Comparison of ENCODE assay signal across 9 mouse cellular contexts in genomic region chr10:94919552-94919951, GRCm38 (mm10). TPM values are rescaled to one million over a fixed set of nuclear protein-coding genes. Genes with fewer than 3 reads are reported as not detected.
DNase-seq lines count a peak whose midpoint lies in the region; ATAC-seq lines count a peak whose summit lies in the region.
"Had no signal": no experiment of that assay in that cellular context is flagged by ENCODE, and none has a peak within 500 bp of the region (broad histone marks: within the 10 kb centered on the region; RNA-seq: fewer than 3 reads in every experiment).

No protein-coding gene starts in this region.

- no peak for ATAC-seq in limb, embryonic 15.5 days (ENCODE audit: insufficient number of reproducible peaks, low FRiP score, low TSS enrichment, low read depth)
- peak; percentile 78 for ATAC-seq in liver, embryonic 11.5 days (replicated peaks; ENCODE audit: low FRiP score)
- no peak for ATAC-seq in midbrain, embryonic 11.5 days (ENCODE audit: low FRiP score)

- H3K36me3 ChIP-seq in limb, embryonic 15.5 days: no peaks in the 10 kb centered on the region
- no peaks in the 10 kb centered on the region for H3K36me3 ChIP-seq in limb, embryonic 10.5 days
- no peaks in the 10 kb centered on the region for H3K36me3 ChIP-seq in liver, embryonic 11.5 days (ENCODE audit: control insufficient read depth, insufficient read depth, low read length)
- no peaks in the 10 kb centered on the region for H3K36me3 ChIP-seq in midbrain, embryonic 11.5 days (ENCODE audit: control insufficient read depth, insufficient read depth, low read length)
- H3K36me3 ChIP-seq: limb, embryonic 12.5 days had no signal

- H3K27me3 ChIP-seq in limb, embryonic 15.5 days: no peaks in the 10 kb centered on the region
- H3K27me3 ChIP-seq in limb, embryonic 10.5 days (ENCODE audit: low read depth, poor library complexity, severe bottlenecking): no peaks in the 10 kb centered on the region
- no peaks in the 10 kb centered on the region for H3K27me3 ChIP-seq in liver, embryonic 11.5 days (replicated peaks; ENCODE audit: control insufficient read depth, insufficient read depth, low read length)
- H3K27me3 ChIP-seq in midbrain, embryonic 11.5 days (ENCODE audit: control insufficient read depth, insufficient read depth, low read length): no peaks in the 10 kb centered on the region
- H3K27me3 ChIP-seq: limb, embryonic 12.5 days had no signal

- H3K4me2 ChIP-seq in limb, embryonic 15.5 days: peak overlapping the region; percentile 24; the same call in 1 of the 2 replicates
- peak overlapping the region; percentile 61 for H3K4me2 ChIP-seq in liver, embryonic 11.5 days
- no peak overlapping the region for H3K4me2 ChIP-seq in midbrain, embryonic 11.5 days
- H3K4me2 ChIP-seq: limb, embryonic 12.5 days had no signal

- H3K4me3 ChIP-seq in limb, embryonic 15.5 days: no peak overlapping the region
- H3K4me3 ChIP-seq in limb, embryonic 10.5 days: no peak overlapping the region
- H3K4me3 ChIP-seq in brown adipose tissue, adult 24 weeks (ENCODE audit: insufficient read depth, low read depth, low read length): peak overlapping the region; percentile 16; the same call in 1 of the 2 replicates
- peak overlapping the region; percentile 33 for H3K4me3 ChIP-seq in liver, embryonic 11.5 days (ENCODE audit: low read depth, low read length)
- H3K4me3 ChIP-seq in midbrain, embryonic 11.5 days (ENCODE audit: low read depth, low read length): no peak overlapping the region
- H3K4me3 ChIP-seq: limb, embryonic 12.5 days had no signal

- no peak overlapping the region for H3K27ac ChIP-seq in limb, embryonic 15.5 days
- H3K27ac ChIP-seq in limb, embryonic 10.5 days: no peak overlapping the region
- H3K27ac ChIP-seq in brown adipose tissue, adult 24 weeks (replicated peaks; ENCODE audit: low read depth, low read length): peak overlapping the region; percentile 32; the same call in 1 of the 2 replicates
- peak overlapping the region; percentile 70 for H3K27ac ChIP-seq in liver, embryonic 11.5 days (ENCODE audit: low read depth, low read length)
- H3K27ac ChIP-seq in midbrain, embryonic 11.5 days (ENCODE audit: low read depth, low read length): no peak overlapping the region
- H3K27ac ChIP-seq: limb, embryonic 12.5 days had no signal

- H3K4me1 ChIP-seq in limb, embryonic 15.5 days: peaks cover 3% of the 10 kb centered on the region; the same call in 1 of the 2 replicates
- peaks cover 32% of the 10 kb centered on the region for H3K4me1 ChIP-seq in limb, embryonic 10.5 days
- H3K4me1 ChIP-seq in brown adipose tissue, adult 24 weeks (ENCODE audit: control insufficient read depth, insufficient read depth, insufficient read length, low read length): peaks cover 5% of the 10 kb centered on the region
- H3K4me1 ChIP-seq in liver, embryonic 11.5 days (replicated peaks; ENCODE audit: control insufficient read depth, insufficient read depth, low read length): peaks cover 52% of the 10 kb centered on the region
- H3K4me1 ChIP-seq in midbrain, embryonic 11.5 days (ENCODE audit: control insufficient read depth, insufficient read depth, low read length): no peaks in the 10 kb centered on the region; the same call in 1 of the 2 replicates

- H3K9ac ChIP-seq in limb, embryonic 15.5 days: no peak overlapping the region
- peak overlapping the region; percentile 60 for H3K9ac ChIP-seq in liver, embryonic 11.5 days (ENCODE audit: low read depth, low read length)
- no peak overlapping the region for H3K9ac ChIP-seq in midbrain, embryonic 11.5 days (ENCODE audit: low read length)
- H3K9ac ChIP-seq: limb, embryonic 12.5 days had no signal

- H3K9me3 ChIP-seq in limb, embryonic 15.5 days: no peaks in the 10 kb centered on the region
- H3K9me3 ChIP-seq in limb, embryonic 10.5 days (replicated peaks): no peaks in the 10 kb centered on the region
- H3K9me3 ChIP-seq in liver, embryonic 11.5 days (ENCODE audit: control insufficient read depth, low read length): no peaks in the 10 kb centered on the region
- no peaks in the 10 kb centered on the region for H3K9me3 ChIP-seq in midbrain, embryonic 11.5 days (ENCODE audit: control insufficient read depth, low read length)
- H3K9me3 ChIP-seq: limb, embryonic 12.5 days had no signal

- 49% methylated on average over 12 of the region's 12 CpGs for WGBS in limb, embryonic 15.5 days
- WGBS in limb, embryonic 10.5 days: 75% methylated on average over 12 of the region's 12 CpGs
- 38% methylated on average over 12 of the region's 12 CpGs for WGBS in liver, embryonic 11.5 days
- WGBS in midbrain, embryonic 11.5 days: 85% methylated on average over 12 of the region's 12 CpGs

- no peak for DNase-seq in limb, embryonic 10.5 days (ENCODE audit: low spot score)
- peak; percentile 35 to 46 for DNase-seq in heart, adult 9 months (ENCODE audit: low spot score in 2 of 2)
- DNase-seq in liver, embryonic 11.5 days (ENCODE audit: low spot score): peak; percentile 56
- DNase-seq in spleen, adult 12 weeks (ENCODE audit: low spot score): peak; percentile 68
- DNase-seq in midbrain, embryonic 11.5 days (ENCODE audit: low spot score, missing footprints): no peak
- no peak for DNase-seq in ovary, postnatal 10 days (ENCODE audit: low spot score)

RNA-seq across cellular contexts. Expression of gene Plxnc1, which starts 25.1 kb away (rescaled TPM):
- 1.8 TPM in 2 replicates for polyA plus RNA-seq in limb, embryonic 15.5 days (2015; fragmentation: Nextera tagmentation; extraction: Ambion mirVana)
- 0.35 and 0.48 TPM in 2 replicates for polyA plus RNA-seq in limb, embryonic 10.5 days (2016; fragmentation: Nextera tagmentation; extraction: Ambion mirVana)
- polyA plus RNA-seq in brown adipose tissue, adult 24 weeks (2012; ENCODE audit: insufficient read depth, insufficient read length, missing spikeins): 0.50 and 1.1 TPM in 2 replicates
- polyA plus RNA-seq in liver, embryonic 11.5 days (2014; fragmentation: Nextera tagmentation; extraction: Ambion mirVana): 5.3 and 6.0 TPM in 2 replicates
- 5.3 and 6.3 TPM in 2 replicates for polyA plus RNA-seq in midbrain, embryonic 11.5 days (2014; fragmentation: Nextera tagmentation; extraction: Ambion mirVana)

Comparison
In these comparisons a context has a peak if more than half of its experiments do, and no peak if none do; other contexts are left out.
1. H3K27ac ChIP-seq: peak in brown adipose tissue, adult 24 weeks (single experiment) and liver, embryonic 11.5 days (single experiment); none in limb, embryonic 15.5 days (single experiment), limb, embryonic 10.5 days (single experiment) and midbrain, embryonic 11.5 days (single experiment).
2. H3K4me3 ChIP-seq: peak in brown adipose tissue, adult 24 weeks (single experiment) and liver, embryonic 11.5 days (single experiment); none in limb, embryonic 15.5 days (single experiment), limb, embryonic 10.5 days (single experiment) and midbrain, embryonic 11.5 days (single experiment).
3. DNase-seq: peak in heart, adult 9 months (2 of 2), liver, embryonic 11.5 days (single experiment) and spleen, adult 12 weeks (single experiment); none in limb, embryonic 10.5 days (single experiment), midbrain, embryonic 11.5 days (single experiment) and ovary, postnatal 10 days (single experiment).